Mouse (Mus musculus): ENCODE measurements around the gene Nupl2. TPM values are rescaled to one million over a fixed set of nuclear protein-coding genes. Genes with fewer than 3 reads are reported as not detected.

The Nupl2 gene
- polyA plus RNA-seq (2012; fragmentation: generic; extraction: Trizol), result 1 to 10 TPM; 2.9 to 6.0 TPM

GRCm38 (mm10) chr5:24164789-24165445, at the start of gene Nupl2:
Nupl2 (plus strand) TSS chr5:24164963.

Other genes starting within 250 kb of the Nupl2 start
- 10 to 100 TPM in 1 of 2 experiments, 1 to 10 TPM in 1; 1.8 to 12.4 TPM for gene Fam126a, start 134.3 kb upstream of the Nupl2 start, polyA plus RNA-seq (2012; fragmentation: generic; extraction: Trizol)
- 1 to 10 TPM in 1 of 2 experiments, under 1 TPM in 1; 0.33 to 5.8 TPM for gene Klhl7, start 64.4 kb upstream of the Nupl2 start, polyA plus RNA-seq (2012; fragmentation: generic; extraction: Trizol)
- 1 to 10 TPM in 1 of 2 experiments, under 1 TPM in 1; 0.64 to 1.5 TPM for gene Kcnh2, start 186.6 kb downstream of the Nupl2 start, polyA plus RNA-seq (2012; fragmentation: generic; extraction: Trizol)
- gene Nos3, start 199.8 kb downstream of the Nupl2 start, polyA plus RNA-seq (2012; fragmentation: generic; extraction: Trizol), result under 1 TPM; 0.12 to 0.16 TPM
- under 1 TPM; 0.05 to 0.07 TPM for gene Atg9b, start 227.2 kb downstream of the Nupl2 start, polyA plus RNA-seq (2012; fragmentation: generic; extraction: Trizol)
- gene Abcb8, start 228.7 kb downstream of the Nupl2 start, polyA plus RNA-seq (2012; fragmentation: generic; extraction: Trizol), result 10 to 100 TPM; 37.0 to 55.6 TPM
- gene Asic3, start 248.4 kb downstream of the Nupl2 start, polyA plus RNA-seq (2012; fragmentation: generic; extraction: Trizol), result under 1 TPM; 0.05 to 0.72 TPM

Measured in C3H10T1/2 (cell line).